Mouse (Mus musculus) induced T-regulatory cell, adult 2 months (primary cell): ENCODE measurements around the gene Acd.

Experiments
- DNase-seq: peaks from one replicate; pipeline ENCODE4 v3.0.0-alpha.2; 2012; ENCODE audit warnings: low read depth

The Acd gene

GRCm38 (mm10) chr8:105702001-105702401, 1.1 kb upstream of the Acd start:
- DNase-seq, result no peak

GRCm38 (mm10) chr8:105700566-105700965, 336 bp downstream of the Acd start:
- DNase-seq, result peak; percentile 87

GRCm38 (mm10) chr8:105699488-105700215, 1.2 kb downstream of the Acd start:
- peak; percentile 28 for DNase-seq

- no peak for DNase-seq
These were observed 2.2 kb downstream of the Acd start for GRCm38 (mm10) chr8:105698734-105699133.

GRCm38 (mm10) chr8:105697196-105697780, 3.6 kb downstream of the Acd start:
- DNase-seq, result no peak

- no peak for DNase-seq
These were observed 5.7 kb downstream of the Acd start for GRCm38 (mm10) chr8:105695080-105695780.

DNA sequence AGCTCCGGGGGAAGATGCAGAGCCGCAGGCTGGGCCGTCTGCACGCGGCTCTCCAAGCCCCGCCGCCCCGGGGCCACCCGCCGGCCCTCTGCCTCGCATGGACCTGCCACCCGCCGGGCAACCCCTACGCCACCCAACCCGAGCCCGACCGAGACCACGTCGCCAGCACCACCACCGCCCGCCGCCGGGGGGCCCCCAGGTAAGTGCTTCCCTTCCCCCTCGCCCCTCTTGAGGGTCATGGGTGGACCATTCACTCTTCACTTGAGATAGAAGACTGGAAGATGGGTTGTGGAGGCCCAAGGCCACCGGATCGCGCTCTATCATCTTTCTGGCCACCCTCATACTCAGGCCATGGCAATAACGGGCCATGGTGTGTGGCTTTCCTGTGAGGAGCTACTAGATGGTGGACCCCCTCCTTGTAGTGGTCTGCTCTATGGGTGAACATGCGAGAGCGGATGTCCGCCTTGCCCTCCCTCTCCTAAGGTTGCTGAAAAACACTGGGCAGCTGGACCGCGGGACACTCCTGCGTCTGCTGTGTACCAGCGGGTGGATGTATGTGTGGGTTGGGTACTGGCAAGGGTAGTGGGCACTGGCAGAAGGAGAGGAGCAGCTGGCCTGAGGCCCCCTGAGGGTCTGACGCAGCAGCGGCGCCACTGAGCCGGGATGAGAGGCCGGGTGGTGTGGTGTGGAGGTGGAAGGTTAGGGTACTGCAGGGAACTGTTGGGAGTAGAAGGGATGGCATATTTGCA, 6.7 kb downstream of the Acd start:
- no peak for DNase-seq

DNA sequence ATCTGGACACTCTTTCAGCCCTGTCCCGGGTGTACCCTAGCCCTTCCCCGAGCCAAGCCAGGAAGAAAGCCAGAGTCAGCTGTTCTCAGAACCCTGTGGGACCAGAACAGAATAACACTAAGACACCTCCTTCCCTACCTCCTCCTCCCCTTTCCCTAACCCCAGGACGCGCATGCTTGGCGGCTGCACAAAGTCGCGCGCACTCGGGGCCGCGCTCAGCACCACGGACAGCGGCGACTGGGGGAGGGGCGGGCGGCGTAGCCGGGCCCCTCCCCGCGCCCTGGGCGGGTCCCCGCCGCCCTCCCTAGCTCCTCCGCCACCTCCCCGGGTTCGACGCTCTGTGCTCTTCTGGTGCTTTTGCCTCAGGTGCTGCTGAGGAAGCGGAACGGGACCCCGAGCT, 7.3 kb downstream of the Acd start:
- DNase-seq, result no peak

DNA sequence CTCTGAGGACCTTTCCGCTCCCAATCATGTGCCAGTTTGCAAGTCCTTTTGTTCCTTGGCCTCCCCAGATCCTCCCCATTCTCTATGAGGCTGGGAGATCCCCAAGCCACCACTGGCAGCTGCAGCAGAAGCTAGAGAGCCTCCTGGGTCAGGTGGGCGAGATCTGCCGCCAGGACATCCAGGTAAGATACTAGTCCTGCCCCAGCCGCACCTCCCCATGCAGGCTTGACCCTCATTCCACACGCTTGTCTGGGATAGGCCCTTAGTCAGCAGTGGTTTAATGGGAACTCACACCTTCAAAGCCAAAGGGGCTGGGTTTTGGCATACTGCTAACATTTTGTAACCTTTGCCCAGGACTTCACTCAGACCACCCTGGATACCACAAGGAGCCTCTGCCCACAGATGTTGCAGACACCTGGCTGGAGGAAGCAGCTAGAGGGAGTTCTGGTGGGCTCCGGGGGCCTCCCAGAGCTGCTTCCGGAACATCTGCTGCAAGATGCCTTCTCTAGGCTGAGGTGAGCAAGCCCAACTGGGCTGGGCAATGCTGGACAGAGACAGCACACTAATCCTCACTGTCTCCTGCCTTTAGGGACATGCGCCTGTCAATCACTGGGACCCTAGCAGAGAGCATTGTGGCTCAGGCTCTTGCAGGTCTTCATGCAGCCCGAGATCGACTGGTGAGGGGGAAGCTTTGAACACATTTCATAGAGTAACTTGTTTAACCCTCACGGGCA, 8.3 kb downstream of the Acd start:
- DNase-seq, result no peak

- DNase-seq, result no peak
These were observed 9.9 kb downstream of the Acd start for GRCm38 (mm10) chr8:105690978-105691377.

DNA sequence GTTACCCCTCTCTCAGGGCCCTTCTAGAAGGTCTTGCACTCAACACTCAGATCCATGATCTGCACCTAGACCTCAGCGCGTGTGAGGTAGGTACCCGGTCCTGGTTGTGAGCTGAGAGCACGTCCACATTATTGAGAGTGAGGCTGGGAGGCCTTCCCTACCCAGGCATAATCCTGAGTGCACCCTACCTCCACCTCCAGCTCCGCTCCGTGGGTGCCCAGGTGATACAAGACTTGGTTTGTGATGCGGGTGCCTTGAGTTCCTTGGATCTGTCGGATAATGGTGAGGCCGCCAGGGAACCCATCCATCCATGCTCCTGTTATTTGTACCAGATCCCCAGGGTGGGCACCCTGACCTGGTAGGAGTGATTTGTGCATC, 10.9 kb downstream of the Acd start:
- DNase-seq, result no peak

- no peak for DNase-seq
These were observed 11.5 kb downstream of the Acd start for GRCm38 (mm10) chr8:105689256-105689982.

DNA sequence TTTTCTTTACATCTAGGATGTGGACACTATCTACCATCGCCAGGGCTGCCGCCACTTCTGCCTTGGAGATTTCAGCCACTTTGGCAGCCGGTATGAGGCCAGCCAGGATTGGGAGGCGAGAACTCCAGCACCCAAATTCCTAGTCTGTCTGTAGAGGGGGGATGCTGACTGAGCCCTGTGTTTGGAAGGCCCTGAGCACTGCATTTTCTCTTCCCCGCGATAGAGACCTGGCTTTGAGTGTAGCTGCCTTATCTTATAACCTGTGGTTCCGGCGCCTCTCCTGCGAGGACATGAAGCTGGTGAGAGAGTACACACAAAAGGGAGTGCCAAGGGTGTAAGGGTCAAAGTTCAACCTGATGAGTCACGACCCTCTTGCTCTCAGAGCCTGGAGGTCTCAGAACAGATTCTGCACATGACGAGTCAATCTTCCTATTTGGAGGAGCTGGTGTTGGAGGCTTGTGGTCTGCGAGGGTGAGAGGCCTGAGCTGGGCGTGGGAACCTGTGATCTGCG, 12.6 kb downstream of the Acd start:
- DNase-seq, result no peak

DNA sequence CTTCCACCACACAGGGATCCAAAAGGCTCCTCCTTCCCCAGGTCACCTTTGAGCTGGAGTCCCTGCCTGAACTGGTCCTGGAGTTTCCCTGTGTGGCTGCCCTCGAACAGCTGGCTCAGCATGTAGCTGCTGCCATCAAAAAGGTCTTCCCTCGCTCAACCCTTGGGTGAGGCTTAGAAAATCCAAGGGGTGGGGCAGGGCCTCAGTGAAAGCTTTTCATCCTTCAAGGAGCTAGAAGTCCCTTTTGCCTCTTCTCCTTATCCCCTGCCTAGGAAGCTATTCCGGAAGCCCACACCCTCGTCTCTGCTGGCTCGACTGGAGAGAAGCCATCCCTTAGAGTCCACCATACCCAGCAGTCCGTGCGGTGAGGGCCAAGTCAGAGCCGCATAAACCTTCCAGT, 13.4 kb downstream of the Acd start:
- DNase-seq, result no peak

DNA sequence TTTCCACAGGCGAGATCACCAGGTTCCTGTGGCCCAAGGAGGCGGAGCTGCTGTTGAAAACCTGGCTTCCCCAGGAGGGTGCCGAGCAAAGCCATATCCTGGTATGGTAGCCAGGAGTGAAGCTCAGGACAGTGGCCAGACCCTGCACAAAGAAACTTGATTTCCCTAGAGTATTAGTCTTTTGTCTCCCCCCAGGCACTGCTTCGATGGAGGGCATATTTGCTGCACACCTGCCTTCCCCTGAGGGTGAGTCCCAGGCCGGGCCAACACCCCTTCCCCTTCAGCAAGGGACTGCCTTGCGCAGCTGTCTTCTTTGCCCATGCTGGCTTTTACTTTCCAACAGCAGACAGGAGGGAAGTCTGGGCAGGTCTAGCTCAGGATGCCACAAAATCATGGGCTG, 14.4 kb downstream of the Acd start:
- no peak for DNase-seq

GRCm38 (mm10) chr8:105685796-105686308, 15.1 kb downstream of the Acd start, which contains the start of gene Carmil2:
TSS of gene Carmil2 (plus strand) at chr8:105686274.
- DNase-seq, result peak; percentile 92

DNA sequence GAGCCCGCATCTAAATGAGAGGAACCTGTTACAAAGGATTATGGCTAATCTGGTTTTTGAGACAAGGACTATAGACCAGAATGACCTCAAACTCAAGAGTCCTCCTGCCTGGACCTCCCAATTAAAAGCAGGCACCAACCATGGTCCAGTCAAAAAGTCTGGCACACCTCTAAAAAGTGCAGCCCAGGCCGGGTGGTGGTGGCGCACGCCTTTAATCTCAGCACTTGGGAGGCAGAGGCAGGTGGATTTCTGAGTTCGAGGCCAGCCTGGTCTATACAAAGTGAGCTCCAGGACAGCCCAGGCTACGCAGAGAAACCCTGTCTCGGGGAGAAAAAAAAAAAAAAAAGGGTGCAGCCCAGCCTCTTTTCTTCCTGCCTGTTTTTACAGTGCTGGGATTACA, 15.6 kb downstream of the Acd start:
- no peak for DNase-seq

DNA sequence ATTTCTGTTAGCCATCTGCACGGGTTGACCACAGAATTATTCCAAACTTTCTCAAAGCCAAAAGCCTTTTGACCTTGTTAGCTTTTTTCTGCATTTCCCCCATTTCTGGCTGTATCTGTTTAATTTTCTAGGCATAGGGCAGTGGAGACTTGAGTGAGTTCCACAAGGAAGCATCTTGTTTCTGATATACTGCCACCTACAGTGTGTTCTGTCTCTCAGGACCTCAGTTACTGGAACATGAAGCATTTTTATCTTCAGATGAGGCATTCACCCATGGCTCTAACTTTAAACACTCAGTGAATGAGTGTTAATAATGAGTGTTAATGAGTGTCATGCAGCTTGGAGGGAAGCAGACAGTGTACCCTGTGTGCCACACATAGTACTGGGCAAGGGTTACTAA, 23.0 kb downstream of the Acd start:
- no peak for DNase-seq

DNA sequence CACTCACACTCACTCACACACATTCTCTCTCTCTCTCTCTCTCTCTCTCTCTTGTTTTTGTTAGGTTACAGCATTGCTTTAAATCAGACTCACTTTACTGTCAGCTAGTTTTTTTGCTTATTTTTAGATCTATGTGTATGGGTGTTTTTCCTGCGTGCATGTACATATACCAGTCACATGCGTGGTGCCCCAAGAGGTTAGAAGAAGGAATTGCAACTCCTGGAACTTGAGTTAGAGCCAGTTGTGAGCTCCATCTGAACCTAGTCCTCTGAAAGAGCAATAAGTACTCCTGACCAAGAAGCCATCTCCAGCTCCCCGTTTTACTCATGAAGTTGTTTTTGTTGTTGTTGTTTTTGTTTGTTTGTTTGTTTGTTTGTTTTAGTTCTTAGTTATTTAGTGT, 39.7 kb downstream of the Acd start:
- peak; percentile 72 for DNase-seq

- no peak for DNase-seq
These were observed 43.3 kb downstream of the Acd start for GRCm38 (mm10) chr8:105657641-105658040.

DNA sequence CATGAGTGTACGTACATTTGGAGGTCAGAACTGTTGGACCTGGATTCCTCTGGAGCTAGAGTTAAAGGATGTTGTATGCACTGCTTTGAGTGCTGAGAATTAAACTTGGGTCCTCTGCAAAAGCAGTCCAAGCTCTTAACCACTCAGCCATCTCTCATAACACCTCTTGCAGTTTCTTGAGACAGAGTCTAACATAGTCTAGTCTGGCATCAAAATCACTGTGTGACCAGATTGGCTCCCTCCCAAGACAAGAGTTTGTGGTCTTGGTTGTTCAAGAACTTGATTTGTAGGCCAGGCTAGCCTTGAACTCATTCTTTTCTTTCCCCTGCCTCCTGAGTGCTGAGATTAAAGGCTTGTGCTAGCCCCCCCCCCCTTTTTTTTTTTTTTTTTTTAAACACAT, 52.0 kb downstream of the Acd start:
- no peak for DNase-seq
